Mouse (Mus musculus): ENCODE data around the gene Ttc23. TPM values are rescaled to one million over a fixed set of nuclear protein-coding genes. Genes with fewer than 3 reads are reported as not detected.

Ttc23 gene
- polyA plus RNA-seq, 1 experiment from 2014 or later, result 41.7 TPM

DNA sequence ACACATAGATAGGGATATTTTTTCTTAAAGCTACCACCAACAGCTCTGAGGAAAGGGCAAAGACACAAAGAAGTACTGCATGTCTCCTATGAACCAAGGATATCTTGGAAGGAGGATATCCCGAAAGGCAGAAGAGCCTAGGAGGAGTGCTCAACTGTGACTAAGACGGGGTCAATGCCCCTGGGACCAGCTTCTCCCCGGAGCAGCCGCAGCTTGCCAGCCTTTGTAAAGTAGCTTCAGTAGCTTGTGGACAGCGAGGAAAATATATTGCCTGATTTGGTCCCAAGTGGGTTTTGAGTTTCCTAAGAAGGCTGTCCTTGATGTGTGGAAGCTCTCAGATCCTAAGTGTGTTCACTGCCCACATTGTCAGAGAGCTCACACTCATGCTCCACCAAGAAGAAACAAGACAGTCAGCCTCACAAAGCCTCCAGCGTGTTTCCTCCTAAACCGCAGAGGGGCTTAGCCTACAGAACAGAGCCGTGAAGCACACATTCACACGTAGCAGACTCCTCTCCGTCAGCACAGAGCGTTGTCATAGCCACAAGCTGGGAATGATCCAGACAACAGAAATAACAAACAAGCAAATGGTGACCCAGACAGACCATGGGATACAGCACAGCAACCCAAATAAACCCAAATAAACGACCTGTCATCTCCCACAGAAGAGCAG lies 129.6 kb downstream of the Ttc23 start:
- ATAC-seq (ENCODE audit: low FRiP score, low TSS enrichment), result peak; percentile 49
- H3K36me3 ChIP-seq (ENCODE audit: control insufficient read depth, insufficient read depth, low read length), result no peaks in the 10 kb centered on the region
- no peak overlapping the region for H3K9ac ChIP-seq (ENCODE audit: low read depth, low read length)
- H3K9me3 ChIP-seq (ENCODE audit: control insufficient read depth, low read length), result no peaks in the 10 kb centered on the region
- peaks cover 6% of the 10 kb centered on the region; the same call in 1 of the 2 replicates for H3K4me1 ChIP-seq (ENCODE audit: control insufficient read depth, insufficient read depth, low read length)
- 14% methylated on average over 12 of the region's 12 CpGs for WGBS
- H3K27me3 ChIP-seq (ENCODE audit: control insufficient read depth, insufficient read depth, low read length), result no peaks in the 10 kb centered on the region
- 0 out of 2 replicates have a peak overlapping the region, but pooled peaks have one; percentile 1 for H3K4me2 ChIP-seq (replicated peaks; ENCODE audit: low read depth, low read length)
- no peak overlapping the region for H3K4me3 ChIP-seq (ENCODE audit: low read length)
- H3K27ac ChIP-seq (ENCODE audit: low read depth, low read length), result no peak overlapping the region

DNA sequence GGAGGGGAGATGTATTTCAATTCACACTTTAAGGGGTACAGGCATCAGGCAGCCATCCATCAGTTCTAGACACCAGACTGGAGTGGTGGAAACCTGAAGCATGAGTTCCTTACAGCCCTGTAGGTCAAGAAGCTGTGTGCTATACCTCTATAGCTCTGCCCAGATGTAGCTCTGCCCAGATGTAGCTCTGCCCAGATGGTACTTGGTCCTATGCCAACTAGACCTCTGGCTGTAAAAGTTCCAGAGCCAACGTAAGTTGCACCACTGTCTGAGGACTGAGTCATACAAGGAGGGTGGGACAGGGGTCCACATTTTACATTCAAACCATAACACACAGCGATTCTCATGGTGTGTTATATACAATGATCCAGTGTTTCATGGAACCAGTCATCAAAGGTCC lies 140.7 kb downstream of the Ttc23 start:
- no peak overlapping the region for H3K27ac ChIP-seq (ENCODE audit: low read depth, low read length)
- no peak overlapping the region for H3K4me2 ChIP-seq (replicated peaks; ENCODE audit: low read depth, low read length)
- H3K36me3 ChIP-seq (ENCODE audit: control insufficient read depth, insufficient read depth, low read length), result no peaks in the 10 kb centered on the region
- no peak overlapping the region for H3K9ac ChIP-seq (ENCODE audit: low read depth, low read length)
- H3K27me3 ChIP-seq (ENCODE audit: control insufficient read depth, insufficient read depth, low read length), result no peaks in the 10 kb centered on the region
- no peaks in the 10 kb centered on the region for H3K9me3 ChIP-seq (ENCODE audit: control insufficient read depth, low read length)
- no peak for ATAC-seq (ENCODE audit: low FRiP score, low TSS enrichment)
- no peaks in the 10 kb centered on the region for H3K4me1 ChIP-seq (ENCODE audit: control insufficient read depth, insufficient read depth, low read length)
- WGBS, result 72% methylated on average over 2 of the region's 2 CpGs
- no peak overlapping the region for H3K4me3 ChIP-seq (ENCODE audit: low read length)

GRCm38 (mm10) chr7:67788713-67789112 lies 141.5 kb downstream of the Ttc23 start:
- no peaks in the 10 kb centered on the region for H3K36me3 ChIP-seq (ENCODE audit: control insufficient read depth, insufficient read depth, low read length)
- H3K4me2 ChIP-seq (replicated peaks; ENCODE audit: low read depth, low read length), result no peak overlapping the region
- no peak overlapping the region for H3K27ac ChIP-seq (ENCODE audit: low read depth, low read length)
- no peaks in the 10 kb centered on the region for H3K4me1 ChIP-seq (ENCODE audit: control insufficient read depth, insufficient read depth, low read length)
- H3K27me3 ChIP-seq (ENCODE audit: control insufficient read depth, insufficient read depth, low read length), result no peaks in the 10 kb centered on the region
- peak; percentile 78 for ATAC-seq (ENCODE audit: low FRiP score, low TSS enrichment)
- no peak overlapping the region for H3K9ac ChIP-seq (ENCODE audit: low read depth, low read length)
- WGBS, result 14% methylated on average over 10 of the region's 10 CpGs
- no peak overlapping the region for H3K4me3 ChIP-seq (ENCODE audit: low read length)
- H3K9me3 ChIP-seq (ENCODE audit: control insufficient read depth, low read length), result no peaks in the 10 kb centered on the region

DNA sequence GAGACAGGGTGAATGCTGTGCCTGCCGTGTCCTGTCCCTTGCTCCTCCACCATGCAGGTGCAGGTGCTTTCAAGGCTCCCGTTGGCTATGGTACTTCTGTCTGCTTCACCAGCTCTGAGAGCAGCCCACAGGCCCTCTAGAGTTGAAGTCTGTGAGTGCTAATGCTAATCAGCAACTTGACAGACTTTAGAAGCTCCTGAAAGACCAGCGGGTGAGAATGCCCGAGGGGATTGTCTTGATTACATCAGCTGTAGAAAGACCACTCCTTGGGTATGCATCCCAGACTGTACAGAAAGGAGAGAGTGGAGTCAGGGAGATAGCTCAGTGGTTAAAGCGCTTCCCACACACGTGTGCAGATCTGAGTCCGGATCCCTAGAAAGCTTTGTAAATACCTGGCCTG lies 144.0 kb downstream of the Ttc23 start:
- 60% methylated on average over 7 of the region's 7 CpGs for whole genome bisulfite sequencing
- H3K9me3 ChIP-seq (ENCODE audit: control insufficient read depth, low read length), result no peaks in the 10 kb centered on the region
- H3K27ac ChIP-seq (ENCODE audit: low read depth, low read length), result no peak overlapping the region
- ATAC-seq (ENCODE audit: low FRiP score, low TSS enrichment), result no peak
- no peaks in the 10 kb centered on the region for H3K27me3 ChIP-seq (ENCODE audit: control insufficient read depth, insufficient read depth, low read length)
- H3K9ac ChIP-seq (ENCODE audit: low read depth, low read length), result no peak overlapping the region
- H3K4me2 ChIP-seq (replicated peaks; ENCODE audit: low read depth, low read length), result no peak overlapping the region
- H3K4me1 ChIP-seq (ENCODE audit: control insufficient read depth, insufficient read depth, low read length), result no peaks in the 10 kb centered on the region
- H3K36me3 ChIP-seq (ENCODE audit: control insufficient read depth, insufficient read depth, low read length), result no peaks in the 10 kb centered on the region
- no peak overlapping the region for H3K4me3 ChIP-seq (ENCODE audit: low read length)

GRCm38 (mm10) chr7:67793449-67793848 lies 146.2 kb downstream of the Ttc23 start:
- no peaks in the 10 kb centered on the region for H3K4me1 ChIP-seq (ENCODE audit: control insufficient read depth, insufficient read depth, low read length)
- H3K36me3 ChIP-seq (ENCODE audit: control insufficient read depth, insufficient read depth, low read length), result no peaks in the 10 kb centered on the region
- no peak for ATAC-seq (ENCODE audit: low FRiP score, low TSS enrichment)
- H3K4me2 ChIP-seq (replicated peaks; ENCODE audit: low read depth, low read length), result no peak overlapping the region
- H3K9ac ChIP-seq (ENCODE audit: low read depth, low read length), result no peak overlapping the region
- no peaks in the 10 kb centered on the region for H3K27me3 ChIP-seq (ENCODE audit: control insufficient read depth, insufficient read depth, low read length)
- H3K27ac ChIP-seq (ENCODE audit: low read depth, low read length), result no peak overlapping the region
- no peaks in the 10 kb centered on the region for H3K9me3 ChIP-seq (ENCODE audit: control insufficient read depth, low read length)
- no peak overlapping the region for H3K4me3 ChIP-seq (ENCODE audit: low read length)
- WGBS, result 73% methylated on average over 7 of the region's 7 CpGs

GRCm38 (mm10) chr7:67797065-67797464 lies 149.9 kb downstream of the Ttc23 start:
- no peaks in the 10 kb centered on the region for H3K4me1 ChIP-seq (ENCODE audit: control insufficient read depth, insufficient read depth, low read length)
- no peaks in the 10 kb centered on the region for H3K27me3 ChIP-seq (ENCODE audit: control insufficient read depth, insufficient read depth, low read length)
- H3K9ac ChIP-seq (ENCODE audit: low read depth, low read length), result no peak overlapping the region
- H3K4me3 ChIP-seq (ENCODE audit: low read length), result no peak overlapping the region
- no peaks in the 10 kb centered on the region for H3K9me3 ChIP-seq (ENCODE audit: control insufficient read depth, low read length)
- H3K36me3 ChIP-seq (ENCODE audit: control insufficient read depth, insufficient read depth, low read length), result no peaks in the 10 kb centered on the region
- H3K4me2 ChIP-seq (replicated peaks; ENCODE audit: low read depth, low read length), result no peak overlapping the region
- WGBS, result 40% methylated on average over 8 of the region's 8 CpGs
- H3K27ac ChIP-seq (ENCODE audit: low read depth, low read length), result no peak overlapping the region
- ATAC-seq (ENCODE audit: low FRiP score, low TSS enrichment), result no peak

DNA sequence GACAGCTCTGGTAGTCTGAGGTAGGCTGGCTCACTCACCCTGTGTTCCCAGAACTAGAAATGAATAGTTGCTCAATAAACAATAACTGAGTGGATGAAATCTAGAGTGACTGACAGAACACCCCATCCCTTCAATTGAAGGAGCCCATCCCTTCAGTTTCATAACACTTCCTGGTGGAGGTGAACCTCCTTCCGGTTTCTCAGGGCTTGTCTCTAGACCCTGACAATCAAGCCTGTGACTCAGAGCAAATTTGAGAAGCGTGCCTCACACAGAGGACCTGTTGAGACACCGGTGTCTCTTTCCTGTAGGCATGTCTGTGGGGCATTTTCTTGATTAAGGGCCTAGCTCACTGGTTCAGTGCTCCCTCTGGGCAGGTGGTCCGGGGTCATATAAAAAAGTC lies 151.3 kb downstream of the Ttc23 start:
- WGBS, result 65% methylated on average over 4 of the region's 4 CpGs
- Histone ChIP-seq H3K9ac (ENCODE audit: low read depth, low read length) (no peak overlapping the region), H3K4me2 (replicated peaks; ENCODE audit: low read depth, low read length) (no peak overlapping the region), H3K36me3 (ENCODE audit: control insufficient read depth, insufficient read depth, low read length) (no peaks in the 10 kb centered on the region), H3K27ac (ENCODE audit: low read depth, low read length) (no peak overlapping the region), H3K9me3 (ENCODE audit: control insufficient read depth, low read length) (no peaks in the 10 kb centered on the region), H3K27me3 (ENCODE audit: control insufficient read depth, insufficient read depth, low read length) (no peaks in the 10 kb centered on the region), H3K4me1 (ENCODE audit: control insufficient read depth, insufficient read depth, low read length) (no peaks in the 10 kb centered on the region), H3K4me3 (ENCODE audit: low read length) (no peak overlapping the region)
- no peak for ATAC-seq (ENCODE audit: low FRiP score, low TSS enrichment)

DNA sequence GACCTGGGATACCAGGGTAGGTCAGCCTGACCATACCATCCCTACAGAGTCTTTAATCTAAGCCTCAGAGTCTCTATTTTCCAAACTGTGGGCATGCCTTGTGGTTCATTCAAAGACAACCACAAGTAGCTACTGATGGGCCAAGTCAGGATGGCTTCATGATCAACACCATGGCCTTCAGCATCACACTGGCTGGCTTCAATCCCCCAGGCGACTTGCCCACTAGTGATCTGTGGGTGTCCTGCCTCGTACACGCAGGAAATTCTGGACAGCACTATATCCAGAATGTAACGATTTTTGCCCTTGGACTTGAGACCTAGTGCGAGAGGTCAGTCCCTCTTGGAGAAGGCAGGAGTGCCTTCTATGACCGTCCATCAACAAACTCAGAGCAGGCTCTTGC lies 153.3 kb downstream of the Ttc23 start:
- Histone ChIP-seq H3K27me3 (ENCODE audit: control insufficient read depth, insufficient read depth, low read length) (no peaks in the 10 kb centered on the region), H3K27ac (ENCODE audit: low read depth, low read length) (no peak overlapping the region), H3K4me2 (replicated peaks; ENCODE audit: low read depth, low read length) (no peak overlapping the region), H3K4me1 (ENCODE audit: control insufficient read depth, insufficient read depth, low read length) (no peaks in the 10 kb centered on the region), H3K36me3 (ENCODE audit: control insufficient read depth, insufficient read depth, low read length) (no peaks in the 10 kb centered on the region), H3K9ac (ENCODE audit: low read depth, low read length) (no peak overlapping the region), H3K9me3 (ENCODE audit: control insufficient read depth, low read length) (no peaks in the 10 kb centered on the region), H3K4me3 (ENCODE audit: low read length) (no peak overlapping the region)
- WGBS, result 89% methylated on average over 6 of the region's 6 CpGs
- ATAC-seq (ENCODE audit: low FRiP score, low TSS enrichment), result no peak

DNA sequence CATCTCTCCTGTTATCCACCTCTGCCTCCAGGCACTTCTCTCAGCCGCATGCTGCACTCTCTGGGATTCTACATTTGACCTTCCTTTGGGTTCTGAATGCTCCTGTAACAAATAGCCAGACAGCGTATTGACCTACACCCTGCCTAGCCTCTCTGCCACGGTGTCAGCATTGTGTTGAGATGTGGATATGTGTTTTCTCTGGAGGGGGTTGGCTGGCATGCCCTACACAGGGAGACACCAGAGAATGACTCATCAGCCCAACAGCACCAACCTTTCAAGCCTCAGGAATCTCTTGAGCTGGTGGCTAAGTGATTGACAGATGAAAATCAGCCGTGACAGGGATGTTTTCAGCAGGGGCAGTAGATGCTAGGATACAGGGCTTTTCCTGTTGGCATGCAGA lies 153.8 kb downstream of the Ttc23 start:
- Histone ChIP-seq H3K9ac (ENCODE audit: low read depth, low read length) (no peak overlapping the region), H3K36me3 (ENCODE audit: control insufficient read depth, insufficient read depth, low read length) (no peaks in the 10 kb centered on the region), H3K27me3 (ENCODE audit: control insufficient read depth, insufficient read depth, low read length) (no peaks in the 10 kb centered on the region), H3K4me3 (ENCODE audit: low read length) (no peak overlapping the region), H3K4me2 (replicated peaks; ENCODE audit: low read depth, low read length) (no peak overlapping the region), H3K9me3 (ENCODE audit: control insufficient read depth, low read length) (no peaks in the 10 kb centered on the region), H3K4me1 (ENCODE audit: control insufficient read depth, insufficient read depth, low read length) (no peaks in the 10 kb centered on the region), H3K27ac (ENCODE audit: low read depth, low read length) (no peak overlapping the region)
- no peak for ATAC-seq (ENCODE audit: low FRiP score, low TSS enrichment)
- 81% methylated on average over 4 of the region's 4 CpGs for WGBS

Measured in kidney, embryonic 14.5 days (tissue).